Mouse (Mus musculus) forelimb bud, embryonic 11.5 days (tissue): Measurements from ENCODE around the gene Chrdl2.
"Not testable (repeated sequence)": the region's sequence is repeated elsewhere in the genome, so short reads cannot be mapped to it uniquely, and the experiment has no call there.

ENCODE experiments used
- DNase-seq: peaks from one replicate; pipeline ENCODE4 v3.0.0-alpha.2; 2012; ENCODE audit warnings: low read depth, low spot score

The Chrdl2 gene

GRCm38 (mm10) chr7:100005790-100006189 lies at the start of gene Chrdl2:
TSS of gene Chrdl2 (plus strand) at chr7:100006172.
- peak; percentile 49 for DNase-seq

GRCm38 (mm10) chr7:99957226-99957965 lies 48.6 kb upstream of the Chrdl2 start:
- no peak for DNase-seq

GRCm38 (mm10) chr7:99960571-99960970 lies 45.4 kb upstream of the Chrdl2 start:
- DNase-seq: not testable (repeated sequence)

GRCm38 (mm10) chr7:99961518-99961917 lies 44.5 kb upstream of the Chrdl2 start:
- no peak for DNase-seq

- DNase-seq: no peak
Measured at GRCm38 (mm10) chr7:99962536-99963236, 43.3 kb upstream of the Chrdl2 start.

GRCm38 (mm10) chr7:99963237-99963860 lies 42.6 kb upstream of the Chrdl2 start:
- no peak for DNase-seq

GRCm38 (mm10) chr7:99965020-99965841 lies 40.7 kb upstream of the Chrdl2 start:
- no peak for DNase-seq

GRCm38 (mm10) chr7:99966011-99966721 lies 39.8 kb upstream of the Chrdl2 start:
- no peak for DNase-seq

- DNase-seq: no peak
Measured at GRCm38 (mm10) chr7:99969151-99969550, 36.8 kb upstream of the Chrdl2 start.

GRCm38 (mm10) chr7:99971926-99972325 lies 34.0 kb upstream of the Chrdl2 start:
- DNase-seq: no peak

- not testable (repeated sequence) for DNase-seq
Measured at GRCm38 (mm10) chr7:99972912-99973311, 33.1 kb upstream of the Chrdl2 start.

- DNase-seq: no peak
Measured at GRCm38 (mm10) chr7:99974208-99974970, 31.6 kb upstream of the Chrdl2 start.

- no peak for DNase-seq
Measured at GRCm38 (mm10) chr7:99975819-99976575, 30.0 kb upstream of the Chrdl2 start.

- DNase-seq: no peak
Measured at GRCm38 (mm10) chr7:99978041-99978440, 27.9 kb upstream of the Chrdl2 start.

- DNase-seq: no peak
Measured at GRCm38 (mm10) chr7:99979081-99979480, 26.9 kb upstream of the Chrdl2 start.

GRCm38 (mm10) chr7:99979546-99980131 lies 26.3 kb upstream of the Chrdl2 start:
- DNase-seq: peak; percentile 55

- peak; percentile 85 for DNase-seq
Measured at GRCm38 (mm10) chr7:99980132-99980591, 25.8 kb upstream of the Chrdl2 start, which contains the start of gene Rnf169. TSS of gene Rnf169 (minus strand) at chr7:99980448.

GRCm38 (mm10) chr7:99981311-99981710 lies 24.7 kb upstream of the Chrdl2 start:
- DNase-seq: peak; percentile 46
